Mouse (Mus musculus) ovary, postnatal 36 days (tissue): ENCODE results near the gene Pecam1.
A peak's percentile ranks its signal among the peaks of the same experiment; 100 is the strongest.
"Not testable (repeated sequence)": the region's sequence is repeated elsewhere in the genome, so short reads cannot be mapped to it uniquely, and the experiment has no call there.

Source experiments
- DNase-seq: peaks from one replicate; pipeline ENCODE4 v3.0.0; 2022; ENCODE audit warnings: low spot score, mixed read lengths

Gene Pecam1

GRCm38 (mm10) chr11:106770195-106770974 lies 20.0 kb upstream of the Pecam1 start:
- no peak for DNase-seq

- no peak for DNase-seq
Observed at GRCm38 (mm10) chr11:106767516-106767915, 17.1 kb upstream of the Pecam1 start.

GRCm38 (mm10) chr11:106766611-106767162 lies 16.3 kb upstream of the Pecam1 start:
- DNase-seq: no peak

GRCm38 (mm10) chr11:106762800-106763185 lies 12.4 kb upstream of the Pecam1 start:
- no peak for DNase-seq

GRCm38 (mm10) chr11:106762139-106762799 lies 11.8 kb upstream of the Pecam1 start:
- no peak for DNase-seq

GRCm38 (mm10) chr11:106760511-106760910 lies 10.1 kb upstream of the Pecam1 start:
- peak; percentile 33 for DNase-seq

- no peak for DNase-seq
Observed at GRCm38 (mm10) chr11:106759028-106759427, 8.6 kb upstream of the Pecam1 start.

- DNase-seq: no peak
Observed at GRCm38 (mm10) chr11:106755583-106755982, 5.2 kb upstream of the Pecam1 start.

- DNase-seq: no peak
Observed at GRCm38 (mm10) chr11:106753314-106753713, 2.9 kb upstream of the Pecam1 start.

- DNase-seq: no peak
Observed at GRCm38 (mm10) chr11:106752103-106752502, 1.7 kb upstream of the Pecam1 start.

- no peak for DNase-seq
Observed at GRCm38 (mm10) chr11:106751039-106752018, 901 bp upstream of the Pecam1 start, which contains the start of gene Milr1. Gene Milr1, plus strand, starts transcription at chr11:106751226.

- not testable (repeated sequence) for DNase-seq
Observed at GRCm38 (mm10) chr11:106749557-106750120, 789 bp downstream of the Pecam1 start.

- no peak for DNase-seq
Observed at GRCm38 (mm10) chr11:106744949-106745348, 5.5 kb downstream of the Pecam1 start.

- DNase-seq: no peak
Observed at GRCm38 (mm10) chr11:106742388-106742841, 8.0 kb downstream of the Pecam1 start.

GRCm38 (mm10) chr11:106741826-106742225 lies 8.6 kb downstream of the Pecam1 start:
- DNase-seq: no peak

- no peak for DNase-seq
Observed at GRCm38 (mm10) chr11:106741232-106741631, 9.2 kb downstream of the Pecam1 start.

- not testable (repeated sequence) for DNase-seq
Observed at GRCm38 (mm10) chr11:106740724-106741123, 9.7 kb downstream of the Pecam1 start.

GRCm38 (mm10) chr11:106739116-106739515 lies 11.3 kb downstream of the Pecam1 start:
- DNase-seq: no peak

GRCm38 (mm10) chr11:106737178-106737621 lies 13.2 kb downstream of the Pecam1 start:
- DNase-seq: no peak

- DNase-seq: no peak
Observed at GRCm38 (mm10) chr11:106736614-106737013, 13.8 kb downstream of the Pecam1 start.

GRCm38 (mm10) chr11:106730714-106731113 lies 19.7 kb downstream of the Pecam1 start:
- DNase-seq: no peak
